Mouse (Mus musculus) MEL (cell line): ENCODE measurements around the gene Trappc12.

Experiments
- GABPA ChIP-seq: IDR thresholded peaks from 2 replicates; pipeline ENCODE4 v1.6.1; 2012; ENCODE audit warnings: low read depth, mild to moderate bottlenecking, inconsistent platforms, low read length, improper control_type of control experiment, moderate library complexity
- UBTF ChIP-seq: IDR thresholded peaks from 2 replicates; pipeline ENCODE4 v1.6.1; 2012; ENCODE audit warnings: low read depth, mild to moderate bottlenecking, inconsistent platforms, low read length, improper control_type of control experiment, moderate library complexity, borderline replicate concordance; ENCODE audit not compliant: insufficient read depth

DNA sequence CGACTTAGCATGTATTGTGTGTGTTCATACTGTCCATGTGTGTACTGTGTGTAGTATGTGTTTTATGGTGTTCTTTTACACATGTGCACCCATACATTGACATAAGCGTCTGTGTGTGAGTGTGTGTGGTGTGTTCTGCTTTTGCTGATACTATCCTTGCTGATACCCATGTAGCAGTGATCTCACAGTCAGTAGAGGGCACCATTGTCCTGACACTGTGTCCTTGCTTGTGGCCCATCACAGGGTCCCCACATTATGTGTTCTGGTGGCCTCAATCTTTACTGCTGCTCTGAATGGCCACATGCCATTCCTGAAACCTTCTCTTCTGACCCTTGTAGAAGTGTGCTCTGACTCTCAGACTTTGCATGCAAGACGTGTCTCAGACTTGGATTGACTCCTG lies 23.5 kb upstream of the Trappc12 start:
- no peak for TF ChIP-seq UBTF
- TF ChIP-seq GABPA = no peak
